Mouse (Mus musculus) MEL (cell line): ENCODE data around the gene Itpr3.

ENCODE experiments used
- CHD1 ChIP-seq: IDR thresholded peaks from 2 replicates; pipeline ENCODE4 v1.6.1; 2012; ENCODE audit warnings: low read depth, mild to moderate bottlenecking, inconsistent platforms, low read length, improper control_type of control experiment
- CTCF ChIP-seq, 3 experiments: IDR thresholded peaks in 2 of 3; conservative IDR thresholded peaks in 1 of 3; 2 replicates each; pipeline ENCODE4 v1.5.1; 2011 to 2012; ENCODE audit warnings: low read length in 3 of 3, low read depth in 2 of 3, mild to moderate bottlenecking in 2 of 3, improper control_type of control experiment in 1 of 3, inconsistent platforms in 1 of 3, mixed read lengths in 1 of 3, moderate library complexity in 1 of 3; ENCODE audit not compliant: control insufficient read depth in 1 of 3, insufficient read depth in 1 of 3, poor library complexity in 1 of 3, severe bottlenecking in 1 of 3
- POLR2A ChIP-seq, 2 experiments: IDR thresholded peaks; 2 replicates each; pipeline ENCODE4 v1.6.1; 2011 to 2012; ENCODE audit warnings: low read length in 2 of 2, mild to moderate bottlenecking in 2 of 2, control low read depth in 1 of 2, improper control_type of control experiment in 1 of 2, low read depth in 1 of 2, moderate library complexity in 1 of 2; ENCODE audit not compliant: control insufficient read depth in 1 of 2, insufficient read depth in 1 of 2, poor library complexity in 1 of 2
- POLR2AphosphoS2 ChIP-seq: IDR thresholded peaks from 2 replicates; pipeline ENCODE4 v1.6.1; 2011; ENCODE audit warnings: low read length, improper control_type of control experiment
- RCOR1 ChIP-seq: IDR thresholded peaks from 2 replicates; pipeline ENCODE4 v1.6.1; 2012; ENCODE audit warnings: low read depth, mild to moderate bottlenecking, inconsistent platforms, low read length, improper control_type of control experiment
- ZKSCAN1 ChIP-seq: IDR thresholded peaks from 2 replicates; pipeline ENCODE4 v1.6.1; 2012; ENCODE audit warnings: low read depth, mild to moderate bottlenecking, inconsistent platforms, low read length, improper control_type of control experiment, moderate library complexity

DNA sequence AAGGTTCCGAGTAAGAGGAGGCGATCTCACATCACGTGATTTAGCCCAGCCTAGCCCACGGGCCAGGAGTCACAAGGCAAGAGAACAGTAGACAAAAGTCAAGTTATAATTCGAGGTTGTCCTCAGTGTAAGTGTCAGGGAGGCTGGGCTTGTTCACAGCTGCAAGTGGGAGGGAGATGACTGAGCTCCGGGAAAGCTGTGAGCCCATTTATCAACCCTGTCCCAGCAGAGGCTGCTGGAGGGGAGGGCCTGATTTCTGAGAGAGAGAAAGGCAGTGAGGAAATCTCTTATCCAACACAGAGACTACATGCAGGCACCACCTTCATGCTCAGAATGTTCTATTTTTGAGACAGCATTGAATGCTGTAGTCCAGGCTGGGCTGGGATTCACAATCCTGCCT, 44.2 kb upstream of the Itpr3 start:
- no peak for TF ChIP-seq POLR2AphosphoS2
- TF ChIP-seq CTCF (IDR thresholded peaks at IDR 0.05 in 2 of 3, conservative IDR thresholded peaks at IDR 0.05 in 1 of 3; ENCODE audit: control insufficient read depth in 1 of 3, insufficient read depth in 1 of 3, low read depth in 2 of 3, low read length in 3 of 3, poor library complexity in 1 of 3, severe bottlenecking in 1 of 3) = no peak
- TF ChIP-seq POLR2A (IDR thresholded peaks at IDR 0.05; ENCODE audit: control insufficient read depth in 1 of 2, insufficient read depth in 1 of 2, low read depth in 1 of 2, low read length in 2 of 2, poor library complexity in 1 of 2) = no peak; a peak in 2 of 4 replicates
- no peak for TF ChIP-seq ZKSCAN1
- no peak for TF ChIP-seq CHD1
- TF ChIP-seq RCOR1 = peak; percentile 53; the same call in 1 of the 2 replicates
